Mouse (Mus musculus) limb, embryonic 10.5 days (tissue): ENCODE measurements around the gene Itga4. TPM values are rescaled to one million over a fixed set of nuclear protein-coding genes. Genes with fewer than 3 reads are reported as not detected.

Experiments
- DNase-seq: peaks from one replicate; pipeline ENCODE4 v3.0.0-alpha.2; 2017; ENCODE audit warnings: low spot score
- H3K27ac ChIP-seq: fragments of 300-500 bp; sonication (generic); 2 replicates; pipeline ENCODE4 v1.5.1; 2016; ENCODE audit warnings: mild to moderate bottlenecking
- H3K27me3 ChIP-seq: fragments of 300-500 bp; sonication (generic); 2 replicates; pipeline ENCODE4 v1.6.1; 2016; ENCODE audit warnings: low read depth, mild to moderate bottlenecking; ENCODE audit not compliant: poor library complexity, severe bottlenecking
- H3K36me3 ChIP-seq: fragments of 300-500 bp; sonication (generic); 2 replicates; pipeline ENCODE4 v1.6.1; 2016; ENCODE audit warnings: mild to moderate bottlenecking, moderate library complexity
- H3K4me1 ChIP-seq: fragments of 300-500 bp; sonication (generic); 2 replicates; pipeline ENCODE4 v1.6.1; 2016
- H3K4me3 ChIP-seq: fragments of 300-500 bp; sonication (generic); 2 replicates; pipeline ENCODE4 v1.5.1; 2016; ENCODE audit warnings: mild to moderate bottlenecking, moderate library complexity
- H3K9me3 ChIP-seq: fragments of 300-500 bp; sonication (generic); replicated peaks from 2 replicates; pipeline ENCODE4 v1.6.1; 2016; ENCODE audit warnings: mild to moderate bottlenecking
- WGBS: fragments of 180-500 bp; shearing (Covaris S2); methylation state at CpG from one replicate; pipeline ENCODE4 v1.1.7; 2016; 5-methylcytosine and 5-hydroxymethylcytosine counted together
- polyA plus RNA-seq: library from polyadenylated mRNA; unstranded; fragments of >200 nt; fragmentation: Nextera tagmentation; extraction: Ambion mirVana; gene quantifications from 2 replicates; pipeline ENCODE4 v1.2.1, GENCODE M21; 2016

Gene Itga4
- 3.7 and 5.2 TPM in 2 replicates for polyA plus RNA-seq

DNA sequence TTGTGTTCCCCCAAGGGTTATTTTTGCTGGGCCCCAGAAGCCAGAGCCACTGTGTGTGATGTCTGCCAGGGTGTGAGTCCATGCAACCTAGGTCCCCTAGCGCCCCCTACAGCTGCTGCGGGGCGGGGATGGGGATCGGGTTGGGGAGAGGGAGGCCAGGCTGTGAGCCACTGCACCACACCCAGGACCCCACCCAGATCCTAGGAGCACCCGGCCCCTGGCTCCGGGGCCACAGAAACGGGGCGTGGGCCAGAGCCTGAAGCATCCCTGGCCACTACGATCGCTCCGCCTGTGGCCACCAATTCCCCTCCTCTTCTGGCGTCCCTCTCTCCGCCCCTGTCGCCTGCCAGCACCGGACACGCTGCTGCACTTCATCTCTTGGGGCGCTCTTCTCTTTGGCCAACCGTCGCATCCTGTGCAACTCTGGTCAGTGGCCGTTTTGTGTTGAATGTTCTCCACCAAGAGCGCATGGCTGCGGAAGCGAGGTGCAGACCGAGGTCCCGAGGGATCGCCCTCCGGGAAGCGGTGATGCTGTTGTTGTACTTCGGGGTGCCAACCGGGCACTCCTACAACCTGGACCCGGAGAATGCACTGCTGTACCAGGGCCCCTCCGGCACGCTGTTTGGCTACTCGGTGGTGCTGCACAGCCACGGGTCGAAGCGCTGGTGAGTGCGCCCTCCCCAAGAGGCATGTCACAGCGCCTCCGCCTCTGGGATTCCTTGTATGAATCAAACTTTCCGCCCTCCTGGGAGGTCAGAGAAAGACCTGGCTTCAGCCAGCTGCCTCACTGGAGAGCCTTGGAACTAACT, at the start of gene Itga4:
Itga4 (plus strand) TSS at position 235 of the 809 bp plus-strand sequence.
- peak; percentile 77 for DNase-seq
- peaks cover 21% of the 10 kb centered on the region for H3K27me3 ChIP-seq
- peaks cover 22% of the 10 kb centered on the region for H3K4me1 ChIP-seq
- WGBS = under 1% methylated on average over 41 of the region's 41 CpGs
- peak within 1 kb of the TSS; percentile 68 for H3K4me3 ChIP-seq
- H3K27ac ChIP-seq = peak within 1 kb of the TSS; percentile 77
- no peaks in the 10 kb centered on the region for H3K9me3 ChIP-seq
- no peaks in the 10 kb centered on the region for H3K36me3 ChIP-seq

DNA sequence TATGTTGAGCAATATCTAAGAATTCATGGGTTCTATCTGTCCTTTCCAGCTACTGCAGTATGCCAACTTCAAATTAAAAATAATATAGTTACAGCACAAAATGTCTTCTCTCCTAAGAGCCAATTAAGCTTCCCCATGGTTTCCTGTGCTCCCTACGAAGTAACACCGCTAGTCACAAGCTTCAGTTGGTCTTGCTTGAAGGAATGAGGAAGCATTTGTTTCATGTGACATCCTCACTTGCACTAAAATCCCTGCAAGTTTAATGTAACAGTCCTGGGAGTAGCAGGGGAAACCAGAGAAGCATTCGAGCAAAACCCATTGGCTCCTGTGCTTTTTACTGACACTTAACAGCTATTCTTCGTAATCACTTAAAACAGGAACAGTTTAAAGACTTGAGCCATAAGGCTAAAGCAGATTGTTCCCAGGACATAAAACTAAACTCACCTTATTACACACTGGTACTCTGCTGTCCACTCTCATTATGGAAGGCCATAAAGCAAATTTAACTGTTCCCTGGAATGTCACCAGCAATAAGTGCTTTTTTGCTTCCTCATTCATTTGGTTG, 49.0 kb upstream of the Itga4 start:
- no peak for DNase-seq
- Histone ChIP-seq H3K4me1 (peaks cover 26% of the 10 kb centered on the region), H3K4me3 (no peak overlapping the region), H3K27me3 (peaks cover 19% of the 10 kb centered on the region; the same call in 1 of the 2 replicates), H3K9me3 (no peaks in the 10 kb centered on the region), H3K36me3 (no peaks in the 10 kb centered on the region), H3K27ac (no peak overlapping the region)
- 33% methylated on average over 4 of the region's 4 CpGs for WGBS

DNA sequence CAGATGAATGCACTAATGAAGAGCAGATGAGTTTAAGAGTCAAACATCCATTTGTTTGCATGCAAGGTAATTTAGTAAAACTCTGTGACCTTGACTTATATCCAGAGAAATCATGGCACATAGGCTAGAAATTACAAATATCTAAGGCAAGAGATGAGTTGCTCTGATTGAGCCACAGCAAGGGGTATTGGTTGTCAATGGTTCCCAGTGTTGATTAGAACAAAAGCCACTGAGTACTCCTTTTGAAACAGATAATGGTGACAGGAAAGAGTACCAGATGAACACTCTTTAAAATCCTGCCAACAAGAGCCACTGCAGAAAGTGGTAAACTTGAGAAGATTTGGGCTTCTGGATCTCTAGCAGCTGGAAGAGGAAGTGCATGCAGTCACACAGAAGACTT, 40.2 kb upstream of the Itga4 start:
- DNase-seq = no peak
- no peaks in the 10 kb centered on the region for H3K36me3 ChIP-seq
- peaks cover 5% of the 10 kb centered on the region; the same call in 1 of the 2 replicates for H3K4me1 ChIP-seq
- peaks cover 16% of the 10 kb centered on the region; the same call in 1 of the 2 replicates for H3K27me3 ChIP-seq
- no peaks in the 10 kb centered on the region for H3K9me3 ChIP-seq
- H3K27ac ChIP-seq = no peak overlapping the region
- no peak overlapping the region for H3K4me3 ChIP-seq

DNA sequence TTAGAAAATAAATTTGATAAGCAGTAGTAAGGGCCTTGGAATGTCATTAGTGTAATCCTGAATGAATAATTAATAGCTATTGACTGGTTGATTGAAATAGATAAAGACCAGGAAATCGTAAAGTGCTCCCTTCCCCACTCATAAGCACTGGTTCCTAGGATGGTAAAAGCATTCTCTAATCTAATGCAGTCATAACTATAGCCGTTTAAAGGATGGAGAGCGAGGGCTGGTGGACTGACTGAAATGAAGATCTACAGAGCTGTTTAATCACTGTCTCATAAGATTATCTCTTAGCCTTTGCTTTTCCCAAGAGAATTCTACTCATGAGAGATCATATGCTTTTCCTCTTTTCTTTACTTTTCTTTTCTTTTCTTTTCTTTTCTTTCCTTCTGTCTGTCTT, 39.7 kb upstream of the Itga4 start:
- no peaks in the 10 kb centered on the region for H3K36me3 ChIP-seq
- no peak for DNase-seq
- no peak overlapping the region for H3K27ac ChIP-seq
- no peaks in the 10 kb centered on the region for H3K9me3 ChIP-seq
- H3K4me1 ChIP-seq = peaks cover 5% of the 10 kb centered on the region; the same call in 1 of the 2 replicates
- H3K27me3 ChIP-seq = peaks cover 16% of the 10 kb centered on the region; the same call in 1 of the 2 replicates
- H3K4me3 ChIP-seq = no peak overlapping the region
- WGBS = 77% methylated on average over 3 of the region's 3 CpGs

DNA sequence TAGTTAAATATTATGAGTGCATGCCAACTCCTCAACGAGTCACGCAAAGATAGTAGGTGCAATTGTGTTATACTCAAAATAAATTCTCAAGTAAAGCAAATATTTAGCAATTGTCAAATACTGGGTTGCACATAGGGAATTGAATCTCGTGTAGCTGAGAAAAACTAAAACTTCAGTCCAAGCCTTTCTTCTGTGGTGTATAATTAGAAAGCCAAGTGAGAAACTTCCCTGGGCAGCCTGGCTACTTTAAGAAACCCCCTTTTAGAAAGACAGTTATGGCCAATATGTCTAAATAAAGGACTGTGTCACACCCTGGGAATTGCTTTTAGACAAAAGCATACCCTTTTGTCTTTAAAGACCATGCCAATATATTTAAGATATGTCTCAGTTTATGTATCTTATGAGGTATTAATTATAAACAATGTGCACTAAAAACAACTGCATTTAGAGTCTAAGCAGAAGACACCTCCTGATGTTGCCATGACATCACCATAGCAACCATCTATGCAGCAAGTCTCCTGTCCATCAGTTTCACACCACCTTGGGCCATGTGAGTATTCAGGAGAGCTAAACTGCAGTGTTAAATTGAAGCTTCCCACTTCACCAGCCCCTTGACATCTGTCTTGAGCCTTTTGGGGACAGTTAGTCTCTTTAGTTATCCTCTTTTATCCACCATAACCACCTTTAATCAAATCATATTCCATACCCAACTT, 30.4 kb upstream of the Itga4 start:
- 90% methylated on average over 3 of the region's 3 CpGs for WGBS

DNA sequence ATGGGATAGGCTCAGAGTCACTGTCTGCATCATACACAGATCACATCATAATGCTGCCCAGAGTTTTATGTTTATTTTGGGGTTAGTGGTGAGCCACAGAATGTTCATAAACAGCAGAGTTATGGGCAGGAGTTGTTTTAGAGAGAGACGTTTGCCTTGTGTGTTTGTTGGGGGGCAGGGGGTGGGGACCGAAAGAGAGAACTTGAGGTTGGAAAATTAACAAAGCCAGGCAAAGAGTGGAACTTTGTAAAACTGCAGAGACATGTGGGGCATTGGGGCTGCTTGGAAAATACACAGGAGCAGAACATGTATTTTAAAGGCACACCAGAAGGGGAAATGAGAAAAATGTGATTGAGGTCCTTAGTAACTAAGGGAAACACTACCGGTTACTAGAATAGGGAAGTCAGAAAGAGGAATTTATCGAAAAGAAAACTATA, 27.4 kb upstream of the Itga4 start:
- Histone ChIP-seq H3K4me3 (no peak overlapping the region), H3K4me1 (no peaks in the 10 kb centered on the region), H3K27ac (no peak overlapping the region), H3K36me3 (no peaks in the 10 kb centered on the region), H3K27me3 (no peaks in the 10 kb centered on the region), H3K9me3 (no peaks in the 10 kb centered on the region)
- no peak for DNase-seq
- WGBS = 86% methylated on average over 4 of the region's 4 CpGs

More for the DNA sequence above, 30.4 kb upstream of the Itga4 start:
- Histone ChIP-seq H3K9me3 (no peaks in the 10 kb centered on the region), H3K36me3 (no peaks in the 10 kb centered on the region), H3K4me1 (no peaks in the 10 kb centered on the region), H3K4me3 (no peak overlapping the region), H3K27ac (no peak overlapping the region), H3K27me3 (no peaks in the 10 kb centered on the region)
- DNase-seq = no peak

DNA sequence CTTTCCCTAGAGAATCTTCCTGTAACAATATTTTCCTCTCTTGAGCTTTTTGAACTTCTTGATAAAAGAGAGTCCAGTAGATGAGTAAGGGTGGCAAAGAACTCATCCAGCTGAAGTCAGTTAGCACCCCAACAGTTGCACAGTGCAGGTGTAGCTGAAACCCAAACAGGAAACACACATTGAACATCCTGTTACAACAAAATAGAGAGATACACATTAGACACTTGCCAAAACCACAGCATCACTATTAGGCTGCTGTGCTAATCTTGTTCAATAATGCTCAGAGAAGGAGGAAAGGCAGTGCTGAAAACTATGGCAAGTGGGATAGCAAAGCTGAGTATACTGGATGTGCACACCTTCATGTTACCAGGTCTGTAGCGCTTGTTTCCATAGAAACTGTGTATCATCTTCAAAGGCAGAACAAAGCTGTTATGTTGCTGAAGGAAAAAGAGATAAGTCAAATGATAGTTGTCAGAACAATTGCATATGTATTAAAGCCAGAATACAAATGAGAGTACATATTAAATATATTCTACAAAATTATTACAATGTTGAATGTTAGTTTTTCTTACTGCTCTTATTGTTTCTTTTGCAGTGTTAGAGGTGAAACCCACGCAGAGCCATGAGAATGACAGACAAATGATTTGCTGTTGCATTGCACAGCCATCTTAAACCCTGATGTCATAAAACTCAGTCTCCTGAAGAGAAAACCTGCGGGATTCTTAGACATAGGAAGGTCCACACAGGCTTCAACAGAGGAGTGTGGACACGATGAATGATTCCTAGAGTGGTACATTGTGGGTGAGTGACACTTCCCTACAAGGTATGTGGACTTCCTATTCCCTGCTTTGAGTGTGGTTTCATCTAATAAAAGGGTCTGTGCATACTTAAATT, 23.9 kb upstream of the Itga4 start:
- H3K27ac ChIP-seq = no peak overlapping the region
- 87% methylated on average over 4 of the region's 4 CpGs for WGBS
- no peak for DNase-seq
- no peaks in the 10 kb centered on the region for H3K36me3 ChIP-seq
- H3K4me1 ChIP-seq = no peaks in the 10 kb centered on the region
- H3K9me3 ChIP-seq = no peaks in the 10 kb centered on the region
- no peak overlapping the region for H3K4me3 ChIP-seq
- H3K27me3 ChIP-seq = no peaks in the 10 kb centered on the region

DNA sequence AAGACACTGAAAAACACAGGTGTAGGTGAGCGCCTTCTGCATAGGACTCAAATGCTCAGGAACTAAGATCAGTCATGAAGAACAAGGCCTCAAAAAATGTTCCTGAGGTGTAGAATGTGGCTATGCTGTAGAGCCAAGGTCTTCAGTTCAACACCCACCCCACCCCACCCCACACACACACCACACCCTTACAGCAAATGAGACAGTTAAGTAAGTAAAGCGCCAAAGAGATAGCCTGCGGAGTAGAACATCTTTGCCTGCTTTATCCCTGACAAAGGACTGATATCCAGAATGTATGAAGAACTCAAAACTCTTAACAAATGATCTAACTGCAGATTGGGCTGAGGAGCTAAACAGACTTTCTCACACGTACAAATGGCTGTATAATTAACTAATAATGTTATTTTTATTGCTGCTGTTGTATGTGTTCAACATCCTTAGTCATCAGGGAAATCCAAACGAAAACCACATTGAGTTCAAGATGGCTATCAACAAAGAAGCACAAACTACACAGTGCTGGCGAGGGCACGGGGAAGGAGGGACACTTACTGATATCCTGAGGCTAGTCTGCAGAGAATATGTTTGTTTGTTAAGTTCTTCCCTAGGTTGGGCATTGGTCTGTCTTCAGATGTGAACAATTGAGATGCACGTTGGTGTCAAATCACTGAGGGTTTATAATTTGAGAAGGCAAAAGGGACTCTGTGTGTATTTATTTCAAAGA, 19.3 kb upstream of the Itga4 start:
- no peak for DNase-seq
- Histone ChIP-seq H3K27ac (no peak overlapping the region), H3K36me3 (no peaks in the 10 kb centered on the region), H3K27me3 (no peaks in the 10 kb centered on the region), H3K4me3 (no peak overlapping the region), H3K9me3 (no peaks in the 10 kb centered on the region), H3K4me1 (no peaks in the 10 kb centered on the region)
- WGBS = 80% methylated on average over 8 of the region's 8 CpGs

DNA sequence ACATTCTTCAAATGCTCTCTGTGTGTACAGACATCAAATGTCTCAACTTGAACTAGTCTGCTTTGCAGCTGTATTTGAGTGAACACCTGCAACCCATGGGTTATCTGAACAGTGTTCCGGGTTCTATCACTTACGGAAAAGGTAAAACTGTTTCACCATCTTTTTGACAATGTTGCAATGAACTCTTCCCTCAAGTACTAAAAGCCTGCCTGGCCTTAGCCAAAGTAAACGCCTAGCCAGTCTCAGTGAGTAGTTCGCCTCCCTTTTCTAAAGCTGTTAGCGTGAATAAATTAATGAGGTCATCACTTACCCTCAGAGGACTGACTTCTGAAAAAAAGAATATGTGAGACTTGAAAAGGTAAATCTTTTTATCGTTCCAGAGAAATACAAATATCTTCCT, 18.0 kb upstream of the Itga4 start:
- H3K9me3 ChIP-seq = no peaks in the 10 kb centered on the region
- H3K36me3 ChIP-seq = no peaks in the 10 kb centered on the region
- H3K27ac ChIP-seq = no peak overlapping the region
- no peak overlapping the region for H3K4me3 ChIP-seq
- 75% methylated on average over 6 of the region's 6 CpGs for WGBS
- no peaks in the 10 kb centered on the region for H3K27me3 ChIP-seq
- no peak for DNase-seq
- peaks cover 5% of the 10 kb centered on the region; the same call in 1 of the 2 replicates for H3K4me1 ChIP-seq

DNA sequence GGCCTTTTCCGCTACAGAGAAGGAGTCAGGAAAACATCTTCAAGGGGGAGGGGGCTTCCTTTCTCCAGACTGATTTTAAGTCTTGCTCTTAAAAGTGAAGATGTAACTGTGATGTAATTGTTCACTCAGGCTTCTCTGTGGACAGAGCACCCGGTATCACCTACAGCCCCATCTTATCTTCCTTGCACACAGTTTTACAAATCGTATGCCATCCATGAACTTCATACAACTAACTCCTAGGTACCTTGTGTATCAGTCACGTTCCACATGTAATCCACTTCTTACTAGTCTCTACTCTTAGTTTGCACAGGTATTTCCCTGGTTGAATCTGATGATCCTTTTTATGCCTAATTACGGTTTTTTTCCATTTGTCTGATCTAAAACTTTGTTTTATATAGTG, 10.9 kb upstream of the Itga4 start:
- Histone ChIP-seq H3K9me3 (no peaks in the 10 kb centered on the region), H3K27me3 (no peaks in the 10 kb centered on the region), H3K36me3 (no peaks in the 10 kb centered on the region), H3K4me1 (peaks cover 5% of the 10 kb centered on the region; the same call in 1 of the 2 replicates), H3K27ac (no peak overlapping the region), H3K4me3 (no peak overlapping the region)
- 86% methylated on average over 5 of the region's 5 CpGs for WGBS
- no peak for DNase-seq

DNA sequence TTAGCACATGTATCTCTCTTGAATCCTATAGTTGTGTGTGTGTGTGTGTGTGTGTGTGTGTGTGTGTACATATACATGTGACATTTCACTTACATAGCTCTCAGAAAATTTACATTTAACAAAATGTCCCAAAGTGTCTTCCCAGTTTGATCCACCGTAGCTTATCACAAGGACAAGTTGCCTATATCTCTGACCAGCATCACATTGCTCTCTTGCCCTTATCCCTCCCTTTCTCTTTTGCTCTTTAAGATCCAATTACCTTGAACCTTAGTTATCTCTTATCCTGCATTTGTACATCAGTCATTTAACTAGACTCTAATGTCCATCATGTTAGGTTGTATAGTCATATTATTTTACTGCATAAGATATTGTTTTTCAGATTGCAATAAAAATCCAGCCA, 10.5 kb upstream of the Itga4 start:
- Histone ChIP-seq H3K27ac (no peak overlapping the region), H3K9me3 (no peaks in the 10 kb centered on the region), H3K4me3 (no peak overlapping the region), H3K4me1 (peaks cover 5% of the 10 kb centered on the region; the same call in 1 of the 2 replicates), H3K27me3 (no peaks in the 10 kb centered on the region), H3K36me3 (no peaks in the 10 kb centered on the region)
- 94% methylated on average over 1 of the region's 1 CpGs for WGBS
- DNase-seq = no peak

DNA sequence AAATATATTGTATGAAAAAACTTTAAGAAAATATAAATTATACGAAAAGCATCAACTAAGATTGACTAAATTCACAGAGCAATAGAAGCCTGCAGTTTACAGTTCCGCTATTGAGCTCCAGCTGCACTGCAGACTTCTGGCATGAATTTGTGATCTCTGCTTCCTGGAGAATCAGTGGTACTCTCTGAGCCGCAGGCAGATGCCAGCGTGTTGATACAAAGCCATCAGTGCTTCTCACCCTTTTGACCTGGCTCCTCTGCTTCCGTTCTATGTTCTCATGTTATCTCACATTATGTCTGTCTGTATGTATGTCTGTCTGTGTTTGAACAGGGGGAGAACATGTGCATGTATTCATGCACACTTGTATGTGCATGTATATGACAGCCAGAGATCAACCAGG, 6.9 kb upstream of the Itga4 start:
- 80% methylated on average over 5 of the region's 5 CpGs for WGBS
- no peak for DNase-seq
- no peak overlapping the region for H3K27ac ChIP-seq
- H3K4me3 ChIP-seq = no peak overlapping the region
- no peaks in the 10 kb centered on the region for H3K36me3 ChIP-seq
- no peaks in the 10 kb centered on the region for H3K9me3 ChIP-seq
- no peaks in the 10 kb centered on the region for H3K27me3 ChIP-seq
- H3K4me1 ChIP-seq = no peaks in the 10 kb centered on the region
